Mouse (Mus musculus) ovary, adult 10 weeks (tissue): ENCODE results near the gene Epyc. TPM values are rescaled to one million over a fixed set of nuclear protein-coding genes. Genes with fewer than 3 reads are reported as not detected.

Experiments
- polyA plus RNA-seq: library from polyadenylated mRNA; stranded (reverse); fragments of 350-450 nt; fragmentation: Illumina TruSeq; extraction: RNeasy Lipid Tissue Mini Kit (QIAGEN cat#74804); gene quantifications from one replicate; pipeline ENCODE4 v1.2.3, GENCODE M21; 2014

The Epyc gene
- 0.26 TPM for polyA plus RNA-seq

DNA sequence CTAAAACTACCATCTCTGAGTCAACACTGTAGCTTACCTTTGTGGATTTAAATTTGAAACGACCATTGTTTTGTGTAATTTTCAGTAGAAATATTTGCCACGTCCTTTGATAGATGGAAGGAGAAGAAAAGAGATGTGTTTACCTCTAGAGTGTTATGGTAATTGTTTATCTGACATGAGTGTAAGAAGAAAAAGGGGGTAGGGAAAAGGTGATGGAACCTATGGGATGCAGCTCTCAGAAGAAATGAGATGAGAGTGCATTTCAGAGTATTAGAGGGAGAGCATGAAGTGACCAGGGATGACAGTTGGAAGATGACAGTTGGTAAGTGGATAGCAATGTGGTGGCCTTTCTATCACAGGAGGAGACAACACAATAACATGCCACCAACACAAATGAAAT, at the start of gene Epyc:
Gene Epyc (plus strand): TSS at position 301 of the 400 bp plus-strand sequence.

DNA sequence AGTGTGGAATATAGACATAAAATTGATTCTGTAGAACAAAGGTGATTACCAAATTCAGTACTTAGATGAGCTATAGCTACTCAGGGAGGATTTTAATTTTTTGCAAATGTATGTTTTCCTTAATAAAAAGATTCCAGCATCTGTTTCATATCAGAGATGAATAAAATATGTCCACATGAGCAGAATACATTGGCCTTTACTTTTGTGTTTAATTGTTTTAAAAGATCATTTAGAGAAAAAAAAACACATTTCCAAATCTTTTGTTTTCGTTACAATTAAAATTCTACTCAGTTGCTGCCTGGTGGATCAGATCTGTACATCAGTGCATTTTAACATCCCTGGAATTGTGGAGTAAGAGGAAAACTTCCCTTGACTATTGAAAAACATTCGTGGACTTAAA, 37.3 kb upstream of the Epyc start, which contains the start of gene Kera:
Gene Kera (plus strand): TSS at position 301 of the 400 bp plus-strand sequence.

DNA sequence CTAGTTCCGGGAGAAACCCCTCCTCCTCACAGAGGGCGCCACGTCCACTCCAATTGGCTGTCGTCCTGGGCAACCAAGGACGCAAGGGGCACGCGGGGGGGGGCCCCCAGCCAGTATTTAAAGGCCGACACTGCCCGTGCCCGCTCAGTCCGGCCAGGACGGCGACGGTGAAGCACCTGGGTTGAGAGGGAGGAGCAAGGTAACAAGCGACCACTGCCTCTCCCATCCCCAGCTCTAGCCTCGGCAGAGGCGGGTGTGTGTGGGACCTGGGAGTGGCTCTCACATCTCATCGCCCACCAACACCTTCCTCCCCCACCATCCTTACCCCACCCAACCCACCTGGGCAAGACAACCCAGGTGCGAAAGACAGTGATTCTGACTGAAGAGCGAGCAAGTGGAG, 49.0 kb downstream of the Epyc start, which contains the start of gene Ccer1:
Gene Ccer1 (plus strand): TSS at position 147 of the 400 bp plus-strand sequence.

DNA sequence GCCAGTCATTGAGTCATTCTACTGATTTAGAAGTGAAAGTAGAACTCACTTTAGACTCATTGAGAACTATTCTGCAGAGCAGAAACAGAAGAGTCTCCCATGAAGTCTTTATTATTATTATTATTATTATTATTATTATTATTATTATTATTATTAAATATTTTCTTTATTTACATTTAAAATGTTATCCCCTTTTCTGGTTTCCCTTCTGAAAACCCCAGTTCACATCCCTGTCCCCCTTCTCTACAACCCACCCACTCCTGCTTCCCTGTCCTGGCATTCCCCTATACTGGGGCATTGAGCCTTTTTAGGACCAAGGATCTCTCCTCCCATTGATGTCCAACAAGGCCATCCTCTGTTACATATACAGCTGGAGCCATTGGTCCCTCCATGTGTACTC, 82.8 kb downstream of the Epyc start, which contains the start of gene C030005K15Rik:
Gene C030005K15Rik (minus strand): TSS at position 101 of the 400 bp plus-strand sequence.

Other genes starting within 250 kb of the Epyc start
- gene Dcn, start 164.5 kb upstream of the Epyc start, polyA plus RNA-seq = 2,276 TPM
- 749 TPM for gene Lum, start 78.9 kb upstream of the Epyc start, polyA plus RNA-seq
- gene Kera, start 37.2 kb upstream of the Epyc start, polyA plus RNA-seq = 0.26 TPM
- not detected for gene Ccer1, start 49.0 kb downstream of the Epyc start, polyA plus RNA-seq
- gene C030005K15Rik, start 82.7 kb downstream of the Epyc start, polyA plus RNA-seq = not detected